Mouse (Mus musculus): Measurements from ENCODE around the gene 9330182L06Rik. TPM values are rescaled to one million over a fixed set of nuclear protein-coding genes. Genes with fewer than 3 reads are reported as not detected.

Gene 9330182L06Rik
- polyA plus RNA-seq, 1 experiment from 2014 or later: 27.2 TPM

- WGBS: 87% methylated on average over 1 of the region's 1 CpGs
- ATAC-seq: no peak
- H3K9ac ChIP-seq (ENCODE audit: low read depth, low read length): no peak overlapping the region
Observed at GRCm38 (mm10) chr5:9354257-9354656, 88.3 kb downstream of the 9330182L06Rik start.

GRCm38 (mm10) chr5:9358076-9358475, 92.2 kb downstream of the 9330182L06Rik start:
- ATAC-seq: peak; percentile 67

More at GRCm38 (mm10) chr5:9354257-9354656, 88.3 kb downstream of the 9330182L06Rik start:
- Histone ChIP-seq H3K27me3 (replicated peaks; ENCODE audit: control insufficient read depth, insufficient read depth, low read length) (no peaks in the 10 kb centered on the region), H3K4me1 (ENCODE audit: control insufficient read depth, insufficient read depth, low read depth, low read length) (peaks cover 7% of the 10 kb centered on the region), H3K4me2 (ENCODE audit: low read length) (no peak overlapping the region), H3K27ac (ENCODE audit: low read depth, low read length) (no peak overlapping the region), H3K9me3 (ENCODE audit: control insufficient read depth, low read length) (no peaks in the 10 kb centered on the region), H3K4me3 (ENCODE audit: low read length) (no peak overlapping the region), H3K36me3 (ENCODE audit: control insufficient read depth, insufficient read depth, low read length) (no peaks in the 10 kb centered on the region)

GRCm38 (mm10) chr5:9361982-9362661, 96.2 kb downstream of the 9330182L06Rik start:
- Histone ChIP-seq H3K9ac (ENCODE audit: low read depth, low read length) (no peak overlapping the region), H3K9me3 (ENCODE audit: control insufficient read depth, low read length) (no peaks in the 10 kb centered on the region), H3K4me3 (ENCODE audit: low read length) (no peak overlapping the region), H3K4me2 (ENCODE audit: low read length) (no peak overlapping the region), H3K27me3 (replicated peaks; ENCODE audit: control insufficient read depth, insufficient read depth, low read length) (no peaks in the 10 kb centered on the region), H3K36me3 (ENCODE audit: control insufficient read depth, insufficient read depth, low read length) (no peaks in the 10 kb centered on the region), H3K27ac (ENCODE audit: low read depth, low read length) (no peak overlapping the region), H3K4me1 (ENCODE audit: control insufficient read depth, insufficient read depth, low read depth, low read length) (peaks cover 7% of the 10 kb centered on the region)
- no peak for ATAC-seq
- WGBS: 80% methylated on average over 7 of the region's 7 CpGs

More at GRCm38 (mm10) chr5:9358076-9358475, 92.2 kb downstream of the 9330182L06Rik start:
- Histone ChIP-seq H3K27me3 (replicated peaks; ENCODE audit: control insufficient read depth, insufficient read depth, low read length) (no peaks in the 10 kb centered on the region), H3K4me1 (ENCODE audit: control insufficient read depth, insufficient read depth, low read depth, low read length) (peaks cover 7% of the 10 kb centered on the region), H3K36me3 (ENCODE audit: control insufficient read depth, insufficient read depth, low read length) (no peaks in the 10 kb centered on the region), H3K4me2 (ENCODE audit: low read length) (no peak overlapping the region), H3K27ac (ENCODE audit: low read depth, low read length) (no peak overlapping the region; the same call in 1 of the 2 replicates), H3K9me3 (ENCODE audit: control insufficient read depth, low read length) (no peaks in the 10 kb centered on the region), H3K9ac (ENCODE audit: low read depth, low read length) (no peak overlapping the region), H3K4me3 (ENCODE audit: low read length) (no peak overlapping the region)
- WGBS: 16% methylated on average over 2 of the region's 2 CpGs

DNA sequence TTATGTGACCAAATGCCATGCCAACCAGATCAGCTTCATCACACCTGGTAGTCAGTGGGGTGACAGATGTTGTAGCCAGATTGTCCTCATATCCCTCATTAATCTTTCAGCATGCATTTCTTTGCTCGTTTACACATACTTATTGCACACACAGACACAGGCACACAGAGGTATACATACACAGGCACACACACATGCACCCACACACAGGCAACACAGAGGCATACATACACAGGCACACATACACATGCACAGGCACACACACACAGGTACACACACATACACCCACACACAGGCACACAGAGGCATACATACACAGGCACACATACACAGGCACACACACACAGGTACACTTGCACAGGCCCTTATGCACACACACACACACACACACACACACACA, 99.0 kb downstream of the 9330182L06Rik start:
- no peaks in the 10 kb centered on the region for H3K9me3 ChIP-seq (ENCODE audit: control insufficient read depth, low read length)

GRCm38 (mm10) chr5:9367920-9368692, 102.2 kb downstream of the 9330182L06Rik start:
- Histone ChIP-seq H3K9ac (ENCODE audit: low read depth, low read length) (no peak overlapping the region), H3K27ac (ENCODE audit: low read depth, low read length) (no peak overlapping the region), H3K4me3 (ENCODE audit: low read length) (no peak overlapping the region), H3K9me3 (ENCODE audit: control insufficient read depth, low read length) (no peaks in the 10 kb centered on the region), H3K4me2 (ENCODE audit: low read length) (no peak overlapping the region), H3K36me3 (ENCODE audit: control insufficient read depth, insufficient read depth, low read length) (no peaks in the 10 kb centered on the region), H3K27me3 (replicated peaks; ENCODE audit: control insufficient read depth, insufficient read depth, low read length) (no peaks in the 10 kb centered on the region), H3K4me1 (ENCODE audit: control insufficient read depth, insufficient read depth, low read depth, low read length) (no peaks in the 10 kb centered on the region; the same call in 1 of the 2 replicates)
- ATAC-seq: peak; percentile 46; the same call in 1 of the 2 replicates
- WGBS: 63% methylated on average over 11 of the region's 11 CpGs

More for the DNA sequence above, 99.0 kb downstream of the 9330182L06Rik start:
- no peak overlapping the region for H3K27ac ChIP-seq (ENCODE audit: low read depth, low read length)
- H3K27me3 ChIP-seq (replicated peaks; ENCODE audit: control insufficient read depth, insufficient read depth, low read length): no peaks in the 10 kb centered on the region
- no peaks in the 10 kb centered on the region; the same call in 1 of the 2 replicates for H3K4me1 ChIP-seq (ENCODE audit: control insufficient read depth, insufficient read depth, low read depth, low read length)
- H3K36me3 ChIP-seq (ENCODE audit: control insufficient read depth, insufficient read depth, low read length): no peaks in the 10 kb centered on the region
- no peak overlapping the region for H3K9ac ChIP-seq (ENCODE audit: low read depth, low read length)
- WGBS: 59% methylated on average over 1 of the region's 1 CpGs
- no peak overlapping the region for H3K4me3 ChIP-seq (ENCODE audit: low read length)
- H3K4me2 ChIP-seq (ENCODE audit: low read length): no peak overlapping the region
- peak; percentile 60; the same call in 1 of the 2 replicates for ATAC-seq

GRCm38 (mm10) chr5:9371127-9371526, 105.2 kb downstream of the 9330182L06Rik start:
- Histone ChIP-seq H3K27me3 (replicated peaks; ENCODE audit: control insufficient read depth, insufficient read depth, low read length) (no peaks in the 10 kb centered on the region), H3K4me3 (ENCODE audit: low read length) (no peak overlapping the region), H3K4me1 (ENCODE audit: control insufficient read depth, insufficient read depth, low read depth, low read length) (no peaks in the 10 kb centered on the region; the same call in 1 of the 2 replicates), H3K27ac (ENCODE audit: low read depth, low read length) (no peak overlapping the region), H3K9ac (ENCODE audit: low read depth, low read length) (no peak overlapping the region), H3K36me3 (ENCODE audit: control insufficient read depth, insufficient read depth, low read length) (no peaks in the 10 kb centered on the region), H3K9me3 (ENCODE audit: control insufficient read depth, low read length) (no peaks in the 10 kb centered on the region), H3K4me2 (ENCODE audit: low read length) (no peak overlapping the region)
- 94% methylated on average over 3 of the region's 3 CpGs for WGBS
- ATAC-seq: no peak

GRCm38 (mm10) chr5:9373341-9373740, 107.4 kb downstream of the 9330182L06Rik start:
- 90% methylated on average over 4 of the region's 4 CpGs for WGBS
- no peak for ATAC-seq
- no peak overlapping the region for H3K27ac ChIP-seq (ENCODE audit: low read depth, low read length)
- no peaks in the 10 kb centered on the region for H3K27me3 ChIP-seq (replicated peaks; ENCODE audit: control insufficient read depth, insufficient read depth, low read length)
- H3K9ac ChIP-seq (ENCODE audit: low read depth, low read length): no peak overlapping the region
- H3K36me3 ChIP-seq (ENCODE audit: control insufficient read depth, insufficient read depth, low read length): no peaks in the 10 kb centered on the region
- no peak overlapping the region for H3K4me2 ChIP-seq (ENCODE audit: low read length)
- no peak overlapping the region for H3K4me3 ChIP-seq (ENCODE audit: low read length)
- no peaks in the 10 kb centered on the region for H3K4me1 ChIP-seq (ENCODE audit: control insufficient read depth, insufficient read depth, low read depth, low read length)
- H3K9me3 ChIP-seq (ENCODE audit: control insufficient read depth, low read length): no peaks in the 10 kb centered on the region

GRCm38 (mm10) chr5:9389968-9390367, 124.0 kb downstream of the 9330182L06Rik start:
- ATAC-seq: no peak
- H3K9ac ChIP-seq (ENCODE audit: low read depth, low read length): no peak overlapping the region
- H3K9me3 ChIP-seq (ENCODE audit: control insufficient read depth, low read length): no peaks in the 10 kb centered on the region
- no peak overlapping the region for H3K27ac ChIP-seq (ENCODE audit: low read depth, low read length)
- no peaks in the 10 kb centered on the region for H3K4me1 ChIP-seq (ENCODE audit: control insufficient read depth, insufficient read depth, low read depth, low read length)
- 78% methylated on average over 7 of the region's 7 CpGs for WGBS
- H3K36me3 ChIP-seq (ENCODE audit: control insufficient read depth, insufficient read depth, low read length): no peaks in the 10 kb centered on the region
- no peak overlapping the region for H3K4me3 ChIP-seq (ENCODE audit: low read length)
- no peak overlapping the region for H3K4me2 ChIP-seq (ENCODE audit: low read length)
- H3K27me3 ChIP-seq (replicated peaks; ENCODE audit: control insufficient read depth, insufficient read depth, low read length): no peaks in the 10 kb centered on the region

DNA sequence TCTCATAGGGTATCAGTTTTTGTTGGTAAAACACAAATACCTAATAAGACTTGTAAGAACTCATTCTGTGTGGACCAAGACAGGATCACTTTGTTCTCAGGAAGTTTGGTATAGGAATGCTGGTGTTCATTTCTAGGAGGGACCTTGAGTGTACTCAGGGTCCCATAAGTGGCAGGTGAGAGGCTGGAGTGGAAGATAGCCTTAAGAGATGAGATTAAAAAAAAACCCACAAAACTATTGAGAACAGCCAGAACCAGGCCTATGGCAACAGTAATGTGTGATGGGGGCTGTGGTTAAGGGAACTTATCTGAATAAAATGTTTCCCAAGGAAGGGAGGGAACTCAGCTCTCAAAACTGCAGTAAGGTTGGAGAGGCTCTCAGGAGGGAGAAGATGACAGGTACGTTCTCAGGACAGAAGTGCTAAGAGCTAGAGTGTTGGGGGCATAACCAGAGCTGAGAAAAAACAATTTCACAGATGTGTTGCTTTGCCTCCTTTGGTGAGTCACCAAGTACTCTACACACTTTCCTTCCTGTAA, 126.0 kb downstream of the 9330182L06Rik start:
- no peaks in the 10 kb centered on the region for H3K9me3 ChIP-seq (ENCODE audit: control insufficient read depth, low read length)
- H3K4me3 ChIP-seq (ENCODE audit: low read length): no peak overlapping the region
- H3K27me3 ChIP-seq (replicated peaks; ENCODE audit: control insufficient read depth, insufficient read depth, low read length): no peaks in the 10 kb centered on the region
- H3K36me3 ChIP-seq (ENCODE audit: control insufficient read depth, insufficient read depth, low read length): no peaks in the 10 kb centered on the region
- H3K4me2 ChIP-seq (ENCODE audit: low read length): no peak overlapping the region
- H3K27ac ChIP-seq (ENCODE audit: low read depth, low read length): no peak overlapping the region
- WGBS: 80% methylated on average over 1 of the region's 1 CpGs
- no peak for ATAC-seq
- no peak overlapping the region for H3K9ac ChIP-seq (ENCODE audit: low read depth, low read length)
- no peaks in the 10 kb centered on the region for H3K4me1 ChIP-seq (ENCODE audit: control insufficient read depth, insufficient read depth, low read depth, low read length)
